Mouse (Mus musculus) layer of hippocampus, postnatal 25 days (tissue): Measurements from ENCODE around the gene Mks1. TPM values are rescaled to one million over a fixed set of nuclear protein-coding genes. Genes with fewer than 3 reads are reported as not detected.

ENCODE experiments used
- DNase-seq, 2 experiments: peaks; one replicate each; pipeline ENCODE4 v3.0.0; 2022; ENCODE audit warnings: mixed read lengths in 2 of 2, low spot score in 1 of 2; ENCODE audit errors: extremely low spot score in 1 of 2
- total RNA-seq, 2 experiments: library from RNA; stranded (reverse); gene quantifications; 2 replicates each; pipeline ENCODE4 v1.2.3; 2021

The Mks1 gene
- total RNA-seq, result 1 to 10 TPM; 5.3 to 6.2 TPM

DNA sequence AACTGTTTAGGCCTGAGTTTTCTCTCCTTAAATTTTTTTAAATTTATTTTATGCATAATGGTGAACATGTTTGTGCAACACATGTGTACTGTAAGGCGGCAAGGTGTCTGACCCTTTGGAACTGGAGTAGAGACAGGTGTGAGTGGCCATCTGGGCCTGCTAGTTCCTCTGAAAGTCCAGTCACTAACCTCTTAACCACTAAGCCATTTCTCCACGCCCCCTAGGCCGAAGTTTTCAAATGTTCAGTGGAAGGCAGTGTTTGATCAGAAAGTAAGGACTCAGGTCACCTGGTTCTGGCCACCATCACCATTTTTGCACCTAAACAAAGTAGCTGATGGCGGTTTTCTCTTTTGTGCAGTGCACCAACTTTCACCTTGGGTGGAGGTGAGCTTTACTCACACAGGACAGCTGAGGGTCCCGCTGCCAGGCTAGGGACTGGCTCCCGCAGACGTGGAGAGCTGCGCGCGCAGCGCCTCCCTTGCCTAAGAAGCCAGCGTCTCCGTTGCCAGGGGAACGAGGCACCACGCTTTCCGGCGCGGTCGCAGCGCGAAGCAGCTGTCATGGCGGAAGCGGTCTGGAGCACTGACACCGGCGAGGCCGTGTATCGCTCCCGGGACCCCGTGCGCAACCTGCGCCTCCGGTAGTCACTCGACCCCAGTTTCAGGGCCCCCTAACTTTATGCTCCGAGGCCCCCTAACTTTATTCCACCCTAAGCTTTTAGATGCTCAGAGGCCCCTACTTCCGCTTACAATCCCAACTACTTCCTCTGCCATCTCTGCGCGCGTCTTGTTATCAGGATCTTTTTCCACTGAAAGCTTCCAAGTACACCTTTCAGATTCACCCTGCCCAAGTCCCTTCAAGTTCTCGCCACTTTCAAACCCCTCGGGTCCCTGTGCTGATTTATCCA lies at the start of gene Mks1:
Mks1 (plus strand) TSS at position 526 of the 907 bp plus-strand sequence.
- peak; percentile 82 to 89 for DNase-seq

- peak in 1 of 2 experiments; percentile 25 for DNase-seq
Observed at GRCm38 (mm10) chr11:87805448-87805847, 47.6 kb upstream of the Mks1 start.

GRCm38 (mm10) chr11:87807433-87807832 lies 45.6 kb upstream of the Mks1 start:
- DNase-seq, result no peak

- DNase-seq, result no peak
Observed at GRCm38 (mm10) chr11:87808236-87808635, 44.8 kb upstream of the Mks1 start.

- DNase-seq, result no peak
Observed at GRCm38 (mm10) chr11:87811396-87811795, 41.6 kb upstream of the Mks1 start.

DNA sequence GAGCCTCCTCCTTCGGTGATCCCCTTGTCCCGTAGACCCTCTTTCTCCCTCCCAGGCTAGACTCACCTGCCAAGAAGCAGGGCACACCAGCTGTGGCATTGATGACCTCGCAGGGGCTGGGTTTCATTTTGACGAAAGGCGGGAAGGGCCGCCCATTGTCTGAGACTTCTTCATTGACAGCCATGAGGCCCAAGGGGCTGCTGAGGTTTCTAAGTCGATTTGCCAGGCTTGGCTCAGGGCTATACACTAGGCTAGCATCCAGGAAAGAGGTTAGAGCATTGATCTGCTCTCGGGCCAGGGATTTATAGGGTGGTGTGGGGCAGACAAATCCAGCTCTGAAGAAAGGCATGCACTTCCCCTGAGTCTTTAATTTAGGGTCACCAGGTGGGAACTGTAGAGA lies 38.2 kb upstream of the Mks1 start:
- no peak for DNase-seq

DNA sequence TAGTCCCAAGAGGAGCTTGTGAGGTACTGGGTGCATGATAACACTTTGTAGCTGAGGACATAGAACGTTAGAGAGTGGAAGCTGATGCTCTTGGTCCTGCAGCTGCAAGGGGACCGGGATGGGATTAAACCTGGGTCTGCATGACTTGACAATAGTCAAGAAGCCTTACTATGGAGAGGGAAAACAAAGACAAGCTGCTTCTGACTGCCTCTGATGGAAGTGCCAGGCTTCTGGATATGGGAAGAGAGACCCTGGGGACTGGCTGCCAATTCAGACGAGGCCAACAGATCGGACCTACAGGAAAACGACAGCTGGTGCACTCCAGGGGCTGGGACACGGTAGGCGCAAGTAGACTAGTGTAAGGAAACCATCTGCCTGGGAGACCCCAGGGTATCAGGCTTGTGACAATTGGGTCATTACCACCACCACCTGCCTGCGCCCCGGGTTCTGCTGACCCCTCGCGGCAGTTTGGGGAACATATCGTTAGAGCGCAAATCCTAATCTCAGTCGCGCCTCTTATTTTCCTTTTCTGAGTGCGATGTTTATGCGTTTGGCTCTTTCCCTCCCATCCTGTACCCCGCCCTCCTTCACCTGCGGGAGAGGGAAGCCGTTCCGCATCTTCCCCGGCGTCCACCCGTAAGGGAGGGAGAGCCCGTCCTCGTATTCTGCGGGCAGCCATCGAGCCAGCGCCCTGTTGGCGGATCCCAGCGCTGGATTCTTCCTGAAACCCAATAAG lies 36.1 kb upstream of the Mks1 start:
- DNase-seq, result peak; percentile 41 to 60

DNA sequence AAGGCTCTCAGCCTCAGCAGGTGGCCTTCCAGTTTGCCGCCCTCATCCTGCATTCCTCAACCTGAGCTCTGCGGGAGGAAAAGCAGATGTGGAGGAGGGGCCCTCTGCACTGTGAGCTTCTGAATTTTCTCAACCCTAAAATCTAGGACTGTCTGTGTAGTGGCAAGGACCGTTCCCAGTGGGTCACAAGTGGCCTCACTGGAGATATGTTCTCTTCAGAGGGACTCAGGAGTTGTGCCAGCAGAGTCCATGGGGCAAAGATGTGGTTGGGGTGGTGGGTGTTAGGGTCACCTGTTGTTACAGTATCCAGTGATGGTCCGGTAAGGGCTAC lies 35.6 kb upstream of the Mks1 start:
- no peak for DNase-seq

GRCm38 (mm10) chr11:87821502-87821901 lies 31.5 kb upstream of the Mks1 start:
- no peak for DNase-seq

DNA sequence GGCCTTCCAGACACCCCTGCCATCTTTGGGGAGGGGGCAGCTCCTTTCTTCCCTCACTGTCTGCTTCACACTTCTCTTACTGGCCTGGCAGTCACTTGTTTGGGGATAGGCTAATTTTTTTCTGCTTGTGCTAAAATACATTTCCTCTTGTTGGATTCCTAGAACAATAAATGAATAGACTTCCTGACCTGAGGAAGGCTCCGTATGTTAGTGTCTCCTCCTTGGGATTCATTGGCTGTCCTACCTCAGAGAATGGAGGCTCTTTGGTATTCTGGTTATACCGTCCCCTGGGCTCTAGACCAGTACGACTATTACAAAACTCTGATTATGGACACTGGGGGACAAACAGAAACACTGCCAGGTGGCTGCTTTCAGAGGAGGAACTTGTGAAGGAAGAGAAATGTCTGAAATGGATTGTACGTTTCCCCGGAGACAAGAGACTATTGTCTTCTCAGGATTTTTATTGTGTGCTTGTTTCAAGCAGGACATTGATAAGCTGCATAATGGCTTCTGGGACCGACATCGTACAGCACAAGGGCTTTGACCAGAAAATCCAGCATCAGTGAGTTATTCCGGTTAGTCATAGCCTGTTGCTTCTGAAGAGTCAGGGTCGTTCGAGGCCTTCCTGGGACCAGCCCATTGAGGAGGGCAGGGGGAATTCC lies 24.6 kb upstream of the Mks1 start, which contains the start of gene Lpo:
Lpo (minus strand) TSS at position 51 of the 662 bp plus-strand sequence.
- DNase-seq, result no peak

DNA sequence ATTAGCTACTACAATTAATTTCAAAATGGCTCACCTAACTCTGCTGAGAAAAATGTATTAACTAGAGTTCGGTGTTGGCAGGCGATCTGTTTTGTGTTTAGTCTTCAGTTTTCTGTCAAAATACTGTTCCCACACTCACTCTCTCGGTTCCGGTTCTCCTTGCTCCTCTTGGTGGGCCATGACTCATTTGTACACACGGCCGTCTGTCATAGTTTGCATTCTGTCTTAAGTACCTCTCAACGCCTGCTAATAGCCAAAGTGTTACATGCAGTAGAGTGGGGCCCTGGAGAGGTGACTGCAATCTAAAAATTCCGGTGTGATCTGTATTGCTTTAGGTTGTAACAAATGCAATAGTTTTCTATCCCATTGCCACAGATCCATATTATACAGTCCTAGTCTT lies 12.3 kb upstream of the Mks1 start:
- DNase-seq, result no peak

DNA sequence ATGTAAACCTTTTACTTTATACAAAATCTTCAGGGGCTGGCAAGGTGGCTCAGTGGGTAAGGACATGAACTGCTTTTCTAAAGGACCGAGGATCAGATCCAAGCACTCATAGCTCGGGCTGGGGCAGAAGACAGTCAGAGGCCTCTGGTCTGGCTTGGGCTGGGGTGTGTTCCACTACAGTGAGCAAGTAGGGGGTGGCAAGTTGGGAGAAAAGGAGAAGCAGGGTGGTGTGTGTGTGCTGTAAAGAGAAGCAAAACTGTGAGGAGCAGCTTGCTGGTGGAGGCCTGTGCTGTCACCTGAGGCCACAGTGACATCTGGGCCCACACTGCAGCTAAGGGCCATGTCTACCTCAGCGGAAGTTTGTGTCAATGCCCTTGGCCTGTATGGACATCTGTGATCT lies 11.6 kb upstream of the Mks1 start:
- DNase-seq, result no peak

DNA sequence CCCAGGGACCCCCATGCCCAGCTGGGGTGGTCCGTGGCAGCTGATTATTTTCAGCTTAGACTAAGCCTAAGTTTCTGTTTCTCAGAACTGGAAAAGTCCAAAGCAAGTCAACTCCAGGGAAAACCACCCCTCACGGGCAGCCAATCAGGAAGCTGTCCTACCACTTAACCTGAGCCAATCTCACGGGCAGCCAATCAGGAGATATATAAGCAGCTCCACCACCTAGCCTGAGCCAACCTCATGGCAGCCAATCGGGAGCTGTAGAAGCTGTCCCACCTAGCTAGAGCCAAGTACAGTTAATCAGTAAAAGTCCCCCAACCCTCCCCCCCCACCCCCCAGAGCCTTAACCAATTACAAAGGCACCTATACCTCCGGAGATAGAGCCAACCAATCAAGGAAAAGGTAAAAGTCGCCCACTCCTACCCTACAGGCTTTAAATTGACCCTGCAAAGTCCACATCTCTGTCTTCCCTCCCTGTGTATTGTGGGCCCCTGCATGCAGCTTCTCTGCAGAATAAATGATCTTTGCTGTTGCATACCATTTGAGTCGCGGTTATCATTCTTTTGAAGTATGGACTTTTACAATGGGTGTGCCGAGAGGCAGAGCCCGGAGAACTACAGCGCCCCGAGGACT lies 5.9 kb upstream of the Mks1 start:
- DNase-seq, result no peak

DNA sequence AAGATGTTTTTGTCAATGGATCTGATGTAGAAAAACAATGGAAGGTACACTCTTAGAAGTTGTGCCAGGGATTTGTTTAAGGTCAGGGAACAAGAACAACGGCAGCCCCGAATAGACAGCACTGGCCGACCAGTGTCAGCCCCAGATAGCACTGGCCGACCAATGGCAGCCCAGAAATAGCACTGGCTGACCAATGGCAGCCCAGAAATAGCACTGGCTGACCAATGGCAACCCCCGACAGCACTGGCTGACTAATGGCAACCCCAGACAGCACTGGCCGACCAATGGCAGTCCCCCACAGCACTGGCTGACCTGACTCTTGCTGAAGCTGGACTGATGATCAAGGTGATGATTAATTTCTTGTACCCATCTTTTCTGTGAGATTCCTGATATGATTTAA lies 5.1 kb upstream of the Mks1 start:
- DNase-seq, result no peak

DNA sequence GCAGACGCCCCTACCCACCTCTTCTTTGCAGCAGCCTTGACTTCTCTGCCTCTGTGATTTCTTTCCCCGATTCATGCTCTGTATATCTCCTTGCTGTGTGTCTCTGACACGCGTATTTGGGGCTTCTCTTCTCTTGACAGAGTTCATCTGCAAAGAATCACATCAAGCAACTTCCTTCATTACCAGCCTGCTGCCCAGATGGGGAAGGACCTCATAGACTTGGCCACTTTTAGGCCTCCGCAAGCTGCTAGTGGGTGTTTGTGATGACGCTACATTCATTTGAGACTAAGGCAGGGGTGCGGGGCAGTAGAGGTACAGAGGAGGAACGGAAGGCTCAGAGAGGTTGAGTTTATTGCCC lies 561 bp downstream of the Mks1 start:
- DNase-seq, result peak; percentile 18 to 19

DNA sequence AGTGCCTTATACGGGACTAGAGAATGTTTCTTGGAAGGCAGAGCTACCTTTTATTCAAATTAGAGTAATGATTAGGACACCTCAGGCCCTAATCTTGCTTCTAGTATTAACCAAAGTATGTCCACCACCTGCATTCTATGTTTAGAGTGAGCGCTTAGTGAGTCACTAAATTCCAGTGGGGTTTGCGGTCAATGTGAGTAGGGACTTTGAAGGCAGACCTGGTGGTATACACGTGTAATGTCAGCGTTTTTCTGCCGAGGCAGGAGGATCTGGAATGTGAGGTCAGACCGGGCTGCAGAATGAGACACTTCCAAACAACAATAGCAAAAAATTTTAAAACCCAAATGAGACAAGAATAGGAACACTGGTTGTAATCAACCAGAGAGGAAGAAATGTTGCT lies 1.5 kb downstream of the Mks1 start:
- DNase-seq, result no peak

DNA sequence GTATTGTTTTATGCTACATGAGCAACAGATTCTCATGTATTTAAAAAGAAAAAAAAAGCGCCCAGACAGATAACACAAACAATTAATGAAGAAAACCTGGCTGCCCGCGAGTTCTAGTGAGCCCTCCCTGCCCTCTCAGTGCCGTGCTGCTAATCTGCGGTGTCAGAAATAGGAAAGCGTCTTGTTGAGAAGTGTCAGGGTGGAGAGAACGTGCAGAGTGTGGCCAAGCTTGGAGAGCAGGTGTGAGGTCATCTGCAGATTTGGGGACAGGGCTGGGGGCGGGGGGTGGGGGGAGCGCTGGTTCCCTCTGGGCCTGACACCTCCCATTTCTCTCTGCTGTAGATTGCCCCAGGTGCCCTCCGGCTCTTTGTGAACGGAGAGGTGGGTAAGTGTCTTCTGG lies 6.3 kb downstream of the Mks1 start:
- DNase-seq, result no peak

DNA sequence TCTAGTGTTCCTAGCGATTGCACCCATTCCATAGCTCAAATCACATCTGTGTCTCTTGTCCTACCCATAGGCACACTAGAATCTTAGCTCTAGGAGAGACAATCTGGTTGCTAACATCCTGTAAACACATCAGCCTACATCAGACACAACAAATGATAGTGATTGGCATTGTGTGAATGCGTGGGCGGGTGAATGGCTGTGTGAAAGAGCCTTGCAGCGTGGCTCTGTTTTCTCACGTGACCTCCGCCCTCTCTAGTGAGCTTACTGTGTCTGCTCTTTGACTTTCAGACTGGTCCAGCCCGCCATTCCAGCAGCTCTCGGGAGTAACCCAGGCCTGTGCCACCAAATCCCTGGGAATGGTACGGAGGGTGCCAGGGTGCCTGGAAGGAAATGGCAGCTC lies 7.4 kb downstream of the Mks1 start:
- no peak for DNase-seq

GRCm38 (mm10) chr11:87862805-87863204 lies 9.8 kb downstream of the Mks1 start:
- no peak for DNase-seq

GRCm38 (mm10) chr11:87866891-87867290 lies 13.9 kb downstream of the Mks1 start:
- peak in 1 of 2 experiments; percentile 45 for DNase-seq

DNA sequence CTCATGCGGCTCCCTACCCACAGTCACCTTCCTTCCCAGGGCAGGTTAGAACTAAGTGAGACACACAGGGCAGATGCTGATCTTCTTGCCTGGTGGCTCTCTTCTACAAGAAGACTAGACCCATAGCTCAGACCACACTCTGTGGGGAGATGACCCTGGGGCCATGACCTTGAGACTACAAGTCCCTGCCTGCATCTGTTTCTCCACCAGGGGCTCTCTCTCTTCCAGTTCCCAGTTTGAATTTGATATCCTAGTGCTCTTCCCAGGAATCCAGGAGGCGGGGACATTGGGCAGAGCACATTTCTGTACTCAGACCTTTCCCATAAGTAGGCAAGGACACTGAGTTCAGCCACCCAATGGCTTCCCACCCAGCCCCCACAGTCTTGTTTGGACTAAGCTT lies 17.1 kb downstream of the Mks1 start:
- DNase-seq, result no peak
